Mouse (Mus musculus) bone marrow macrophage, adult 2 months (primary cell): ENCODE measurements around the gene Nos1.

ENCODE experiments used
- CTCF ChIP-seq: IDR thresholded peaks from 2 replicates; pipeline ENCODE4 v1.5.1; 2012; ENCODE audit warnings: low read depth, mild to moderate bottlenecking, low read length, moderate library complexity
- POLR2A ChIP-seq: IDR thresholded peaks from 2 replicates; pipeline ENCODE4 v1.6.1; 2012; ENCODE audit warnings: mild to moderate bottlenecking, low read depth, low read length, borderline replicate concordance

DNA sequence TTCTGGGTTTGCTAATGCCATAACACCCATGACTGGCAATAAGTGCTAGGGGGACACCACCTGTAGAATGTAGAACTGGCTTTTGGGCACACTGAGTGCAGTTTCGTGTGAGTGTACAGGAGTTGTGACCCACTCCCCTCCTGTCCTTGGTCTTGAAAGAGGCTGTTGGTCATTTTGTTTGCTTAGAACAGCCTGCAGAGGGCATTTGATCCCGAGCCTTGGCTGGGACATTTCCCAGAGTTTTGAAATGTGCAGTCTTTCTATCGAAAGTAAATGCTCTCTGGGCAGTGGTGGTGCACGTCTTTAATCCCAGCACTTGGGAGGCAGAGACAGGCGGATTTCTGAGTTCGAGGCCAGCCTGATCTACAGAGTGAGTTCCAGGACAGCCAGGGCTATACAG is 215.1 kb downstream of the Nos1 start:
- no peak for TF ChIP-seq POLR2A
- no peak for TF ChIP-seq CTCF
